Mouse (Mus musculus) spleen, adult 2 months (tissue): Measurements from ENCODE around the gene Cfd.

Experiments
- CTCF ChIP-seq: fragments of 200-500 bp; IDR thresholded peaks from 2 replicates; pipeline ENCODE4 v1.5.1; 2011; ENCODE audit warnings: mild to moderate bottlenecking, inconsistent platforms; ENCODE audit not compliant: insufficient read depth, insufficient read length, insufficient replicate concordance; ENCODE audit errors: extremely low read depth
- POLR2A ChIP-seq: fragments of 200-500 bp; IDR thresholded peaks from 2 replicates; pipeline ENCODE4 v1.6.1; 2011; ENCODE audit warnings: low read depth, low read length, inconsistent platforms

DNA sequence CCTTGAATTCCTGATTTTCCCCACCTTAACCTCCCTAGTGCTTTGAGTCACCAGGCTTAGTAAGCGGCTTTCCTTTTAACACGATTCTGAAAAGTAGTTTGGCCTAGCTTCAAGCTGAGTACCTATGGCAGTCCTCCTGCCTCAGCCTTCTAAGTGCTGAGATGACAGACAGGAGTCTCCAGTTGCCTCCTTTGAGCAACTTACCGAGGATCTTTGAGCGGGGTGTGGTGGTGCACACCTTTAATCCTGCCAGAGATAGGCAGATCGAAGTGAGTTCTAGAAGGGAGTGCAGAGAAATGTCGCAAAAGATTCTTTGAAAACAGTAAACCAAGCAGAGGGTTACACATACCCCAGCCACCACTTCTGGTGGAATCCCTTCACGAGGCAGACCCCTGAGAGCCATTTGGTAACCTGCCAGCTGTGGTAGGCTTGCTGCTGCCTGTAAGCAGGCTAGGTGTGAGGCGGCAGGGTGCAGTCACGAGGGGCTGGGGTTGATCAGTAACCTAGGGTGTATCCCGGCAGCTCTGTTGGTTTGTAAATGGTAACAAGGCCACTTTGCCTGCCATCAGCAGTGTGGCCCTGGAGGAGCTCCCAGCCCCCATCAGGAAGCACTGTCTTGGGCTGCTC is 35.0 kb upstream of the Cfd start:
- TF ChIP-seq CTCF (no peak), POLR2A (no peak)
